Mouse (Mus musculus): ENCODE results near the gene Olfr857. TPM values are rescaled to one million over a fixed set of nuclear protein-coding genes. Genes with fewer than 3 reads are reported as not detected.
"Not testable (repeated sequence)": the region's sequence is repeated elsewhere in the genome, so short reads cannot be mapped to it uniquely, and the experiment has no call there.

Olfr857 gene
- total RNA-seq (2021), result not detected
- long read RNA-seq, experiment 1, result 0 reads
- long read RNA-seq, experiment 2, result 0 reads

DNA sequence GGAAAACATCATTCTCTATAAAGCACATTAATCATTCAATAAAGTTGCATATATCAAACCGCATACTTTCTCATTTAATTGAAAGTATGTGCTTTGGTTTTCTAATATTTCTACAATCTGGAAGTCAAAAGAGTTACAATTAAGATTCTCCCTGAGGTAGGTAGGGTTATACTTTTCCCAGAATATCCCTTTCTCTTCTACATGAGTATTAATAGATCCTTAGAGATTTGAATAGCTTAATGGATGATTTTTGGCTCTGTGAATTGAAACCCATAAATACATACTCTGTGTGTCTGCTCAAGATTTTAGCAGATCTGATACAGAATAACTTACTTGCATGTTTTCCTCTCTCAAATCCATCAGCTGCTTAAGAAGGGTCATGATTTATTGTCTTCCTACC, at the start of gene Olfr857:
Olfr857 (plus strand) TSS at position 301 of the 400 bp plus-strand sequence.
- intact Hi-C loops (cut with DNase I), result no loop called here
- DNase-seq, result no peak

DNA sequence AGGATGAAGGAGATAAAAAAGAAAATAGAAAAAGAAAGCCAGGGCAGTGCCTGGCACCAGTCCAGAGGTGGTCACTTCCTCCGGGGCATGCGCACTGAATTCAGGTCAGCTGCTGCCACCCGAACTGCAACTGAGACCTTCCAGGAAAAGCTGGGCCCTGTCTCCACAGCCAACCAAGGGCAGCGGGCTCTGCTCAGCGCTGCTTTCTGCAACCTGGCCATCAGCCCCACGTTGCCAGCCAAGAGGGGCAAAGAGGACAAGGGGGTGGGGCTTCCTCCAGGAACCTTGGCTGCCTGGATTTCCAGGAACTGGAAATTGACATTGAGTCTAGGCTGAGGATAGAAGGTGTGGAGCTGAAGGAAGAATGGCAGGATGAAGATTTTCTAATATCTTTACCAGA, 19.0 kb upstream of the Olfr857 start:
- intact Hi-C loops (cut with DNase I), result no loop called here
- DNase-seq, result no peak

DNA sequence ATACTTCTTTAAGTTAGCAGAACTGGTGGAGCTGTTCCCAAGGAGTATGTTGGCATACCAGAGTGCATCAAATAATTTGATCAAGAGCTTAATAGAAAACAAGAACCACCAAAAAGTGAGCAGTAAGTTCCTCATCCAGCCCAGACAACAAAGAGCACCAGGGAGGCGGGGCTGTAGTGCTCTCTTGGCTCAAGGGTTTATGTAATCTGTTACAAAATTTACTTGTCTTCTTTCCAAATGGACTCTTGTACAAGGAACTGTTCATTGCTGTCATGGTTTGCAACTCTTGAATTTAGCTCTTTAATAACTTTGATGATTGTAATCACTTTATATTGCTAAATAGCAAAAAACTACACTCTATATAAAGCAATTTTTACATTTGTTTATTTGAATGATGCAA, 17.8 kb upstream of the Olfr857 start:
- intact Hi-C loops (cut with DNase I), result no loop called here
- DNase-seq, result no peak

DNA sequence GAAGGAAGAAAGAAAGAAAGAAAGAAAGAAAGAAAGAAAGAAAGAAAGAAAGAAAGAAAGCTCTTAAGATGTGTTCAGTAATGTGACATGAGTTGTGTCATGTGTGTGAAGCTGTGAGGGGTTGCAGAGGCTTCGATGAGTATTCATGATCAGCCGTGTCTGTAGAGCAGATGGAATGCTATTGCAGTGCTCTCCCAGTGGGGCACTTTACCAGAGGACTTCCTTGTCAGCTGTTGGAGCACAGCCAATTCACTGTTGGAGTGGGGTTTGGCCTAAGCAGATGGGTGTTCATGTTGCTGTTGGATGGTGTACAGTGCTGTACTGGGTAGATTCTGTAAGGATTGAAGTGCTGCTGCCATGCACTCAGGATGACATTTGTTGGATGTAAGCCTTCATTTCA, 16.8 kb upstream of the Olfr857 start:
- DNase-seq, result no peak
- intact Hi-C loops (cut with DNase I), result no loop called here

DNA sequence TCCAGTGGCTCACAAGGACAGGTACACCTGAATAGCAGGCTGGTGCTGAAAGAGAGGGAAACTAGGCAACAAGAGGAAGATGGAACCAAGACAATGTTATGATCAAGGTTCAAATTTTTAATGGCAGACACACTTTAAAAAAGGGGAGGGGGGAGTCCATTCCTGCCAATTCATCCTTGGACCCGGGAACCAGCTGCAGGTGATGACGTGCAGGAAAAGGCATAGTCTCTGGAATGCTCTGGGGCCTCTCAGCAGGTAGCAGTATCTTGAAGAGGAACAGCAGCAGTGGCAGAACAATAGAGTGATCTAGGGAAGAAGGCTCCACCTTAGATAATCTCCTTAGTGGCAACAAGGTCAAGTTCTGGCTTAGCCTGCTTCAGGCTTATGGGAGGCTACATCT, 14.9 kb upstream of the Olfr857 start:
- intact Hi-C loops (cut with DNase I); DNase-seq: not testable (repeated sequence)

DNA sequence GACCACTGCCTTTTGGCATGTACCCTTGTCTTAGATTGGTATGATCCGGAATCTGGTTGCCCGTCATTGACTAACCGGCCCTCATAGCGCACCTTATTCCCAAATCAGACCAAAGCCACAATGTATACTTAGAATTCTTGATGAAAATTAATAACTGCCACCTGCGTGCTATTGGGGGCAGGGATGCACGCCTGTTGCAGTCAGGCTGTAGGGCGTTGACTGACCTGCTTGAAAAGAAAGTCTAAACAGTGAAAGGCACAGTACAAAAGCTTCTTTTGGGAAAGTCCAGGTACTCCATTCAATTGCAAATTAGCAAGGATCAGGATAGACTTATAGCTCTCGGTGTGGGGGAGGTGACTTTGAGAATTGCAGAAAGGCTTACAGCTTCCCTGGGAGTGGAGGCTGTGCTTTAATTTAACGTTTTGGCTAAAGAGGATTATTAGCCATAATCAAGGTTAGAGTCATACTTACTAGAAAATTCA, 14.3 kb upstream of the Olfr857 start:
- intact Hi-C loops (cut with DNase I); DNase-seq: not testable (repeated sequence)

DNA sequence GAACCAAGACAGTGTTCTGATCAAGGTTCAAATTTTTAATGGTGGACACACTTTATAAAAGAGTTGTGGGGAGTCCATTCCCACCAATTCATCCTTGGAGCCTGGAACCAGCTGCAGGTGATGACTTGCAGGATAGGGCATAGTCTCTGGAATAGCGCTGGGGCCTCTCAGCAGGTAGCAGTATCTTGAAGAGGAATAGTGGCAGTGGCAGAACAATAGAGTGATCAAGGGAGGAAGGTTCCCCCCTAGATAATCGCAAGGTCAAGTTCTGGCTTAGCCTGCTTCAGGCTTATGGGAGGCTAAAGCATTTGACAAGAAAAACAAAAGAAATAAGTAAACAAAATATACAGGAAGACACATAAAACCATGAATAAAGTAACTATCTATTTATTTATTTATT, 4.7 kb upstream of the Olfr857 start:
- intact Hi-C loops (cut with DNase I); DNase-seq: not testable (repeated sequence)

Other genes starting within 250 kb of the Olfr857 start
- not detected for gene Olfr850, start 231.2 kb upstream of the Olfr857 start, total RNA-seq (2021)
- not detected for gene Olfr851, start 216.1 kb upstream of the Olfr857 start, total RNA-seq (2021)
- gene Olfr853, start 168.4 kb upstream of the Olfr857 start, total RNA-seq (2021), result not detected
- gene Olfr854, start 142.1 kb upstream of the Olfr857 start, total RNA-seq (2021), result not detected
- not detected for gene Olfr855, start 126.8 kb upstream of the Olfr857 start, total RNA-seq (2021)
- gene Zfp317, start 87.3 kb upstream of the Olfr857 start, total RNA-seq (2021), result 10 to 100 TPM; 12.6 to 13.3 TPM
- not detected for gene Olfr58, start 70.8 kb downstream of the Olfr857 start, total RNA-seq (2021)
- gene Olfr859, start 95.5 kb downstream of the Olfr857 start, total RNA-seq (2021), result not detected
- gene Olfr860, start 140.3 kb downstream of the Olfr857 start, total RNA-seq (2021), result not detected
- gene Olfr862, start 178.6 kb downstream of the Olfr857 start, total RNA-seq (2021), result not detected
- gene Olfr77, start 207.4 kb downstream of the Olfr857 start, total RNA-seq (2021), result not detected

All from heart, postnatal 14 days (tissue).